Mouse (Mus musculus): ENCODE measurements around the gene Slfn1. TPM values are rescaled to one million over a fixed set of nuclear protein-coding genes. Genes with fewer than 3 reads are reported as not detected.
"Not testable (repeated sequence)": the region's sequence is repeated elsewhere in the genome, so short reads cannot be mapped to it uniquely, and the experiment has no call there.

The Slfn1 gene
- 100 to 1,000 TPM; 247 to 270 TPM for polyA plus RNA-seq (2017; shearing (Covaris generic))

DNA sequence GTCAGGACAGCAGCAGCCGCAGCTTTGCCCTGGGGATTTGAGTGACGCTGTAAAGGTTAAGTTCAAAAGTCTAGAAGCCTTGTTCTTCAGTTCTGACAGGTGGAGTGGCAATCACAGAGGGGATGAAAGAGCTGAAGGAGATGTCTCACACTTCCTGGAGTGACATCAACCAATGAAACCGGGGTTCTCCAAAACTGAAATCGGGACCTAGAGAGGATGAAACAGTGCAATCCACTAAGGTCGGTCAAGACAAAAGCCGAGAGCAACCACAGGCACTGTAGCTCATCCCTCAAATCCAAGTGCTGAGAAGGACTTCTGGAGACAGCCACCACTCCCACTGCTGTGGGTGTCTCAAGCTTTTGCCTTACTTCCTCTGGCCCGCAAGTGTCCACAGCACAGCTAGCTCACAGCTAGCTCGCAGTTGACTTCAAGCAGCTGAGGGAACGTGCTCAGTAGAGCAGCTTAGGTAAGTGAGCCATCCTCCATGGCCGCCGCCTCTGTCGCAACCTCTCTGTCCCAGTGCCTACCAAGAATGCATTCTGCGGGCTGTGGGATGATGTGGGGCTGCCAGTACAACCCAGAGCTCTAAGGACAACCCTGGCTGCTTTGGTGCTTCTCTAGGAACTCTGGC lies at the start of gene Slfn1:
TSS of gene Slfn1 (plus strand) at position 253 of the 631 bp plus-strand sequence.
- ATAC-seq: peak; percentile 77

DNA sequence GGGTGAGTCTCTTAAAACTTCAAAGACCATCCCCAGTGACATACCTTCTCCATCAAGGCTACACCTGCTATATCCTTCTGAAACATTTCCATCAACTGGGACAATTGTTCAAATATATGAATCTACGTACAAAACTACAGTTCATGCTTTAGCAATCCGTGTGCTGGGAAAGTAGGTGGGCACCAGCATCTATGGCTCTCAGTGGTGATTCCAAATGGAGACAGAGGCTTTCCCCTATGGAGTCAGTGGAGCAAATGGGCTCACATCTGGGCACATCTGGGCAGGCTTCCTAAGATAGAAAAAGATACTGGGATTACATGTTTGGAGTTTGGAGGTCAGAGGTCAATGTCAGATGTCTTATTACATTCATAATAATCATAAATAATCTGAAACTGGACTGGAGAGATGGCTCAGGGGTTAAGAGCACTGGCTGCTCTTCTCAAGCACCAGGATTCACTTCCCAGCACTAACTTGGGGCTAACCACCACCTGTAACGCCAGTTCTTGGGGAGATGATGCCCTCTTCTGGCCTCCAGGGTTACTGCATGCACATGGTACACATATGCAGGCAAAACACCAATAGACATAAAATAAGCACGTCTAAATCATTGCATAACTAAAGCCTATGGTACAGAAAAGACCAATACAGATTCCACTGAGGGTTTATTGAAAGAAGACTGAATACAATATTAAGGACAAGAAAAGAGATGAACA lies 48.5 kb upstream of the Slfn1 start:
- no peak for ATAC-seq

DNA sequence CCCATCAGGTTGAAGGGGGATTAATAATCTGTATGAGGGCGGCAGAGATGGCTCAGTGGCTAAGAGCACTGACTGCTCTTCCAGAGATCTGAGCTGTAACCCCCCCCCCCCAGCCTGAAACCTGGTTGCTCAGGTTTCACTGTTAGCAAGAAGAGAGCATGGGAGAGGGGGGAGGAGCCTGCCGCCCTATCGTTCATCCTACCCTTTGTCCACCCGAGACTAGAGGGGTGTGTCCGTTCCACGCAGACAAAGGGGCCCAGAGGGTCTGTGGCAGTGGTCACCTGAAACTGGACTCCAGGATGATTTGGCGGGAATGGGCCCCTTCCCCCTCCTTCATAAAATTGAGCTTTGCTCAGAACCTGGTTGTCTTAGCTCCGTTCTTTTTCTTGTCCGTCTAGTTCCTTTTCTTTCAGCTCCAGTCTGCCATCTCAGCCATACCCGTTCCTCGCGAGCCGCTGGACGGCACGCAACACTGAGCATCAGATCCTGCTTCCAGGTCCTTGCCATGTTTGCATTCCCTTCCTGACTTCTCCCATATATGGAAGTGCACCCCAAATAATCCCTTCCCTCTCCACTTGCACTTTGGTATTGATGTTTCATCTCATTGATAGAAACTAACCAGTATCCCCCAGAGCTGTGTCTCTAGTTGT lies 46.2 kb upstream of the Slfn1 start:
- no peak for ATAC-seq

- ATAC-seq: peak; percentile 90
Observed at GRCm38 (mm10) chr11:83077714-83078422, 38.8 kb upstream of the Slfn1 start.

GRCm38 (mm10) chr11:83078423-83079140 lies 38.1 kb upstream of the Slfn1 start:
- ATAC-seq: no peak

GRCm38 (mm10) chr11:83079487-83080199 lies 37.0 kb upstream of the Slfn1 start:
- ATAC-seq: peak; percentile 66

GRCm38 (mm10) chr11:83082741-83083473 lies 33.7 kb upstream of the Slfn1 start:
- ATAC-seq: no peak

- no peak for ATAC-seq
Observed at GRCm38 (mm10) chr11:83084161-83084560, 32.5 kb upstream of the Slfn1 start.

- ATAC-seq: no peak
Observed at GRCm38 (mm10) chr11:83084761-83085160, 31.9 kb upstream of the Slfn1 start.

- ATAC-seq: no peak
Observed at GRCm38 (mm10) chr11:83115138-83115537, 1.5 kb upstream of the Slfn1 start.

GRCm38 (mm10) chr11:83118056-83118455 lies 1.4 kb downstream of the Slfn1 start:
- ATAC-seq: peak; percentile 75

DNA sequence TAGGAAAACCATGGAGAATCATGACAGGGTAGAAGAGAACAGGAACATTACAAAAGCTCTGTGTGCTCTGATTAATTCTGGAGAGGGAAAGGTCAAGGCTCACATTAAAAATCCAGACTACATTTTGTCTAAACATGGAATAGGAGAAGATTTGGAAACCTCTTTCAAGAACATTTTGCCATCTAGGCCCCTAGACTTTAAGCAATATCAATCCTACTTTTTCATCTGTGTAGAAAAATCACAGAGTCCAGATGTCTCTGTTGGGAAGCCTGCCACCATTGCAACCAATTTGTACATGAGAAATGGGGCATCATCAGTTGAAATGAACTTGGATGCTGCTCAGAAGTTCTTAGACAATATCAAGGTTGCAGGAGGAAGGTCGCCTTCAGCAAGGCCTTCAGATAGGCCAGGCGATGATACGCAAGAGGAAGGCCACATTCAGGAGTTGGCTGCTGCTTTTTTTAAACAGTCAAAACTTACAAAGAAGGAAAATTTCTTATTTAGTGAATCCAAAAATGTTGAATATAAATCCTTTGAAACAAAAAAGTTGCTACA lies 4.6 kb downstream of the Slfn1 start:
- ATAC-seq: no peak

- no peak for ATAC-seq
Observed at GRCm38 (mm10) chr11:83123198-83123597, 6.5 kb downstream of the Slfn1 start.

- peak; percentile 34 for ATAC-seq
Observed at GRCm38 (mm10) chr11:83124906-83125305, 8.3 kb downstream of the Slfn1 start.

GRCm38 (mm10) chr11:83125633-83126032 lies 9.0 kb downstream of the Slfn1 start:
- not testable (repeated sequence) for ATAC-seq

GRCm38 (mm10) chr11:83137253-83137652 lies 20.6 kb downstream of the Slfn1 start:
- not testable (repeated sequence) for ATAC-seq

DNA sequence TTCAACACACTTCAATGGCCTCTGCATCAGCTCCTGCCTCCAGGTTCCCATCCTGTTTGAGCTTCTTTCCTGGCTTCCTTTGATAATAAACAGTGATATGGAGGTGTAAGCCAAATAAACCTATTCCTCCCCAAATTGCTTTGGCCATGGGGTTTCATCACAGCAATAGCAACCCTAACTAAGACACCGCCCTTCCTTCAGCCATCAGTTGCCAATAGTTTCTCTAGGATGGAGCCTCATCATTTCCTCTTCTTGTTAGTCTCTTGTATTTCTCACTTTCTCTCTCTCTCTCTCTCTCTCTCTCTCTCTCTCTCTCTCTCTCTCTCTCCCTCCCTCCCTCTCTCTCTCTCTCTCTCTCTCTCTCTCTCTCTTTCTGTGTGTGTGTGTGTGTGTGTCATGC lies 32.3 kb downstream of the Slfn1 start:
- ATAC-seq: not testable (repeated sequence)
